Mouse (Mus musculus) kidney, embryonic 14.5 days (tissue): ENCODE results near the gene Tmem8. TPM values are rescaled to one million over a fixed set of nuclear protein-coding genes. Genes with fewer than 3 reads are reported as not detected.

Source experiments
- ATAC-seq: fragments of 200-750 bp; cut with Nextera tagmentation; 2 replicates; pipeline ENCODE4 v1.8.0; 2017; ENCODE audit warnings: moderate number of reproducible peaks, mild to moderate bottlenecking, moderate TSS enrichment, moderate library complexity; ENCODE audit not compliant: low FRiP score, low TSS enrichment
- H3K27ac ChIP-seq: fragments of 300-500 bp; sonication (generic); 2 replicates; pipeline ENCODE4 v1.5.1; 2014; ENCODE audit warnings: low read depth, mild to moderate bottlenecking, low read length, moderate library complexity, mixed read lengths
- H3K27me3 ChIP-seq: fragments of 300-500 bp; sonication (generic); 2 replicates; pipeline ENCODE4 v1.6.1; 2014; ENCODE audit warnings: mild to moderate bottlenecking, low read length; ENCODE audit not compliant: control insufficient read depth, insufficient read depth
- H3K36me3 ChIP-seq: fragments of 300-500 bp; sonication (generic); 2 replicates; pipeline ENCODE4 v1.6.1; 2014; ENCODE audit warnings: low read length, mixed read lengths; ENCODE audit not compliant: control insufficient read depth, insufficient read depth
- H3K4me1 ChIP-seq: fragments of 300-500 bp; sonication (generic); 2 replicates; pipeline ENCODE4 v1.6.1; 2014; ENCODE audit warnings: low read length, mixed read lengths; ENCODE audit not compliant: control insufficient read depth, insufficient read depth
- H3K4me2 ChIP-seq: fragments of 300-500 bp; sonication (generic); replicated peaks from 2 replicates; pipeline ENCODE4 v1.6.1; 2014; ENCODE audit warnings: low read depth, mild to moderate bottlenecking, low read length
- H3K4me3 ChIP-seq: fragments of 300-500 bp; sonication (generic); 2 replicates; pipeline ENCODE4 v1.5.1; 2014; ENCODE audit warnings: mild to moderate bottlenecking, low read length
- H3K9ac ChIP-seq: fragments of 300-500 bp; sonication (generic); 2 replicates; pipeline ENCODE4 v1.6.1; 2014; ENCODE audit warnings: low read depth, mild to moderate bottlenecking, low read length, moderate library complexity
- H3K9me3 ChIP-seq: fragments of 300-500 bp; sonication (generic); 2 replicates; pipeline ENCODE4 v1.6.1; 2016; ENCODE audit warnings: low read length; ENCODE audit not compliant: control insufficient read depth
- WGBS: fragments of 180-500 bp; shearing (Covaris S2); extraction: QIAGEN DNeasy Blood & Tissue Kit; methylation state at CpG from one replicate; pipeline ENCODE4 v1.1.7; 2014; 5-methylcytosine and 5-hydroxymethylcytosine counted together
- polyA plus RNA-seq: library from polyadenylated mRNA; unstranded; fragments of >200 nt; fragmentation: Nextera tagmentation; extraction: Ambion mirVana; gene quantifications from 2 replicates; pipeline ENCODE4 v1.2.1, GENCODE M21; 2014

Gene Tmem8
- polyA plus RNA-seq, 1 experiment from 2014 or later, result 2.5 TPM

DNA sequence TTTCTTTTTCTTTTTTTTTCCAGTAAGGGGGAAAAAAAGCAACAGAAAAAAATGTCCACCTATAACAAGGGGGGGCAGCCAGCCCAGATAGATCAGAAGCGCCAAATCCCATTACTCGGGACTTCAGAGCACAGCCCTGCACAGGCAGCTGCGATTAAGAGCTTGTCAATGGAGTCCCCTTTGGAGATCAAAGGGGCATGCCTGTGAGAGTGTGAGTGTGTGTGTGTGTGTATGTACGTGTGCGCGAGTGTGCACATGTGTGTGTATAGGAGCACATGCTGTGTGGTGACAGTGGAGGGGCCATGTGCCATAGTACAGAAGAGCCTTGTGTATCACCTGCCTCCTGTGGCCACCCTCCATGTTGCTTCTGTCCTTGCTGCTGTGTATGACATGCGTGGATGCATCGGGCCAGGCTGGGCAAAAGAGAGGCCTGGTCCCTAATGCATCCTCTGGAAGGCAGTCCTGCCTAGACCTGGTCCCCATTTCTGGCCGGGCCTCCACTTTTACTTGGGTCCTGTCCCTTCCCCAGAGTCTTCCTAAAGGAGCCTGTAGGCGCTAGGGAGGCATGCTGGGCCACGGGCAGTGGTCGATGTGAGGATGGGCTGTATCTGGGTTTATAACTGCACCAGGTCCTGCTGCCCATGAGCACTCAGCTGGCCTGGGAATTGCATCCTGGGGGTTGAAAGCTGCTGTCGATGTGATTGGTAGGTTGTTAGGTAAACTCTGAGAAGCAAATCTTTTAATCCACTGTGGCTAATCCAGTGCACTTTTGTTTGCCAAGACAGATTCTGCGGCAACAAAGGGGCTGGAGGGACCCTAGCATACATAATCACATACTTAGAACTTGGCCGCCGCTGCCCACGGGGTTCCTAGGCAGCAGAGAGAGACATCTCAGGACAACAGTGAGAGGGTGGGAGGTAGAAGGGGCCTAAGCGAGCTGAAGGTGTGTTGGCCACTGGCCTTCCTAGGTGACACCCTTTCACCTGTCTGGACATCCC, 19.1 kb downstream of the Tmem8 start:
- Histone ChIP-seq H3K9me3 (no peaks in the 10 kb centered on the region), H3K4me1 (no peaks in the 10 kb centered on the region), H3K9ac (no peak overlapping the region), H3K27me3 (no peaks in the 10 kb centered on the region), H3K27ac (no peak overlapping the region), H3K4me3 (no peak overlapping the region), H3K36me3 (peaks cover 45% of the 10 kb centered on the region), H3K4me2 (no peak overlapping the region)
- 93% methylated on average over 18 of the region's 18 CpGs for WGBS
- ATAC-seq, result no peak

DNA sequence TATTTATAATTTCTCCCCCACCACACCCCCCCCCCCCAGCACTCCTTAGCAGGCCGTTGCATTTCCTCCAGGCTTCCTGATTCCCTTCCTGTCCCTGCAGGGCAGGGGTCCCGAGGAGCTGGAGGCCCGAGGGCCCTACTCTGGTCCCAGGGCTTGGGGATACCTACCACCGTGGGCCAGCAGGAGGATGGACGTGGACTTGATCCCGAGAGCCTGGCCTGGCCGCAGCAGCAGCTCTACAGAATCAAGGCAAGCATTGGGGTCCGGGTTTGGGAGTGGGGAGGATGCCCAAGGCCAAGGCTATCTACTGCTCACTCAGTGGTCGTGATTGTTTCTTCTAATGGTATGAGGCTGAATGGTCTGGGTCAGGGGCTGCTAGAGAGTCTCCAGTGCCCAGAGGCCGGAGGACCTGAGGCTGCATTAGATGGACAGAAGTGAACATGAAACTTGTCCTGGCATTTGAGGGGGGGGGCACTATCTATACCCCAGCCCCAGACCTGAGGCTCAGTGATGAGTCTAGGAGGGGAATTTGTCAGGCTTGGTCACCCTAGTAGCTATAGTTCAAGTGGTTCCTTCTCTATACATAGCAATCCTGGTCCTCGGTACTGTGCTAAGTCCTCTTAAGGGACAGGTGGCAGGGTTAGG, 24.1 kb downstream of the Tmem8 start:
- H3K9me3 ChIP-seq, result no peaks in the 10 kb centered on the region
- H3K9ac ChIP-seq, result peak overlapping the region; percentile 47; the same call in 1 of the 2 replicates
- no peak overlapping the region for H3K27ac ChIP-seq
- no peaks in the 10 kb centered on the region for H3K36me3 ChIP-seq
- H3K27me3 ChIP-seq, result no peaks in the 10 kb centered on the region
- peaks cover 15% of the 10 kb centered on the region for H3K4me1 ChIP-seq
- H3K4me2 ChIP-seq, result no peak overlapping the region
- no peak overlapping the region for H3K4me3 ChIP-seq
- ATAC-seq, result no peak
- WGBS, result 82% methylated on average over 11 of the region's 11 CpGs

DNA sequence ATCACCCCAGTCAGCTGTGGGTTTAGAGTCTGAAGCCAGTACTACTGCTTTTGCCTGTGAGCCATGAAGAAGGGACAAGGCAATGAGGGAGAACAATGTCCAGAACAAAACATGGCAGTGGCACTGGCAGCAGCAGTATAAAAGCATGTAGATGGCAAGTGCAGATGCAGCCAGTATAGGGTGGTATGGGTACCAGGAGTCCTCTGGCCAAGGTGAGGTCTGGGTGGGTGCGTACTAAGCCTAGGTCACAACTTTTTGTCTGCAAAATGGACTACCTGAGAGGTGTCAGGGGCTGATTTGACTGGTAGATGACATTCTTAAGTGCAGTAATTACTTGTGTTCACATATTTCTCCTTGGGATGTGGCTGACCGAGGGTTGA, 24.6 kb downstream of the Tmem8 start:
- peak overlapping the region; percentile 47; the same call in 1 of the 2 replicates for H3K9ac ChIP-seq
- no peak for ATAC-seq
- H3K4me2 ChIP-seq, result peak overlapping the region; percentile 72
- no peaks in the 10 kb centered on the region for H3K27me3 ChIP-seq
- H3K27ac ChIP-seq, result peak overlapping the region; percentile 91; the same call in 1 of the 2 replicates
- peaks cover under 1% of the 10 kb centered on the region; the same call in 1 of the 2 replicates for H3K36me3 ChIP-seq
- no peaks in the 10 kb centered on the region for H3K9me3 ChIP-seq
- WGBS, result 68% methylated on average over 2 of the region's 2 CpGs
- peaks cover 15% of the 10 kb centered on the region for H3K4me1 ChIP-seq
- peak overlapping the region; percentile 90 for H3K4me3 ChIP-seq

DNA sequence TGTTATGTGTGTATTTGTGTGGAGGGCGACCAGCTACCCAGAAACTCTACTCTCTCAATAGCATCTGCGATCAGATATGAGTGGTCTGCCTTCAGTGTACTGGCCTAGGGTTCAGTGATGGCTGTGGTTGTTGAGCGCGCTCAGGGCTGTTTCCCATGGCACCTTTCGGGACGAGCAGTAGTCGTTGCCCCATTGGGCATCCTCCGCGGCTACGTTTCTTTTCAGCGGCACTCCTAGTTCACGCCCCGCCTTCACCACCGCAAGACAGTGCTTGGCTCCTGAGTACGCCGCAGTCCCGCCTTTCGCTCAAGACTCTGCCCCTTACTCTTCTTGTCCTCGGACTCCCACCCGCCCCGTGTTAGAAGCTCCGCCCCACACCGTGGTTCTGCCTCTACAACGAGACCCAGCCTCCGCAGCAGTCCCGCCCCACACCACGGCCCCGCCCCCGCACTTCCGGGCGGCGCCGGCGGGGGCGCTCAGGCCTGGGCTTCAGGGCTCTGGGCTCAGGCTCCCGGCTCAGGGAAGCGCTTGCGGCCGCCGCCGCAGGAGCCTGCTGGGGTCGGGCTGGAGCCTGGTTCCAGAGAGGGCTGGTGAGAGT, 25.2 kb downstream of the Tmem8 start, which contains the start of gene Axin1:
Gene Axin1, plus strand, starts transcription at position 450 of the 598 bp plus-strand sequence.
- H3K4me3 ChIP-seq, result peak within 1 kb of the TSS; percentile 90
- peaks cover 15% of the 10 kb centered on the region for H3K4me1 ChIP-seq
- no peaks in the 10 kb centered on the region for H3K27me3 ChIP-seq
- peak within 1 kb of the TSS; percentile 72 for H3K4me2 ChIP-seq
- peak within 1 kb of the TSS; percentile 91 for H3K27ac ChIP-seq
- peak within 1 kb of the TSS; percentile 97 for H3K9ac ChIP-seq
- WGBS, result under 1% methylated on average over 42 of the region's 42 CpGs
- ATAC-seq, result peak; percentile 98
- H3K9me3 ChIP-seq, result no peaks in the 10 kb centered on the region
- H3K36me3 ChIP-seq, result peaks cover 7% of the 10 kb centered on the region; the same call in 1 of the 2 replicates

DNA sequence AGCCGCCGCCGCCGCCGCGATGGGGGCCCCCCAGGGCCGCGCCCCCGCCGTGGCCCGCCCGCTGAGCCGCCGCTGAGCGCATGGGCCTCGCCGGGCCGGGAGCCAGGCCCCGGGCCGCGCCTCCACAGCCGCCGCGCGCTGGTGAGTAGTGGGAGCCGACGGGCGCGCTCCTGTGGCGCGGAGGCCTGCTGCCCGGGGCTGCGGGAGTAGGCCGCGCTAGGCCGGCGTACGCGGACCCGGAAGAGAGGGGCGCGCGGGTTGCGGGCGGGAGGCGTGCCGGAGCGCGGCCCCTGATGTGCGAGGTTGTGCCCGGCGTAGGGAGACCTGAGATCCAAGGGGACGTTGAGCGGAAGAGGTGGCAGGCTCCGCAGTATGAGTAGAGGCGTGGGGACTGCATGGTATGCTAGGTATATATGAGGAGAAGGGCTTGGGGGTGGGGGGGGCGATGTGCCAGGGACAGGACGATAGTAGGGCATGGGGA, 25.8 kb downstream of the Tmem8 start:
- H3K27me3 ChIP-seq, result no peaks in the 10 kb centered on the region
- peak overlapping the region; percentile 91 for H3K27ac ChIP-seq
- H3K4me1 ChIP-seq, result peaks cover 15% of the 10 kb centered on the region
- H3K9me3 ChIP-seq, result no peaks in the 10 kb centered on the region
- H3K36me3 ChIP-seq, result peaks cover 11% of the 10 kb centered on the region; the same call in 1 of the 2 replicates
- H3K4me3 ChIP-seq, result peak overlapping the region; percentile 90
- WGBS, result under 1% methylated on average over 44 of the region's 58 CpGs
- ATAC-seq, result peak; percentile 66
- peak overlapping the region; percentile 72 for H3K4me2 ChIP-seq
- H3K9ac ChIP-seq, result peak overlapping the region; percentile 97

DNA sequence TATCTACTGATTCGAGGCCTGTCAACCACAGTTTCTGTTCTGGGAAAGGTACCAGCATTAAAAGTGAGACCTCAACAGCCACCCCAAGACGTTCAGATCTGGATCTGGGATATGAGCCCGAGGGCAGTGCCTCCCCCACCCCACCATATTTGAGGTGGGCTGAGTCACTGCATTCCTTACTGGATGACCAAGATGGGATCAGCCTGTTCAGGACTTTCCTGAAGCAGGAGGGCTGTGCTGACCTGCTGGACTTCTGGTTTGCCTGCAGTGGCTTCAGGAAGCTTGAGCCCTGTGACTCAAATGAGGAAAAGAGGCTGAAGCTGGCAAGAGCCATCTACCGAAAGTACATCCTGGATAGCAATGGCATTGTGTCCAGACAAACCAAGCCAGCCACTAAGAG, 29.7 kb downstream of the Tmem8 start:
- no peak for ATAC-seq
- H3K27ac ChIP-seq, result no peak overlapping the region
- H3K9ac ChIP-seq, result no peak overlapping the region
- peaks cover 23% of the 10 kb centered on the region for H3K36me3 ChIP-seq
- no peak overlapping the region for H3K4me3 ChIP-seq
- no peaks in the 10 kb centered on the region for H3K27me3 ChIP-seq
- no peaks in the 10 kb centered on the region for H3K9me3 ChIP-seq
- no peak overlapping the region for H3K4me2 ChIP-seq
- peaks cover 12% of the 10 kb centered on the region for H3K4me1 ChIP-seq
- WGBS, result 79% methylated on average over 4 of the region's 4 CpGs

DNA sequence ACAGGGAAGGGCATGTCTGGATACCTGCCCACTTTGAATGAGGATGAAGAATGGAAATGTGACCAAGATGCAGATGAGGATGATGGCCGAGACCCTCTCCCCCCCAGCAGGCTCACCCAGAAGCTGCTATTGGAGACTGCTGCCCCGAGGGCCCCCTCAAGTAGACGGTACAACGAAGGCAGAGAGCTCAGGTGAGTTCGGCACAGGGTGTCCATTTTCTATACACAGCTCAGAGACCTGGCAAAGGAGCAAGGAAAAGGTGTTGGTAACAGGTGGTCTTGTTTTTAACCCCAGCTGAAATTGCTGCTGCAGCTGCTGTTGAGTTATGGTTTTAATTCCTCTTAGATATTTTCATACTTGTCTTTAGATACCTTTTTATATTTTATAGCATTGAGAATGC, 30.3 kb downstream of the Tmem8 start:
- ATAC-seq, result no peak
- H3K36me3 ChIP-seq, result peaks cover 27% of the 10 kb centered on the region
- H3K27me3 ChIP-seq, result no peaks in the 10 kb centered on the region
- H3K9ac ChIP-seq, result no peak overlapping the region
- H3K27ac ChIP-seq, result no peak overlapping the region
- peaks cover 9% of the 10 kb centered on the region; the same call in 1 of the 2 replicates for H3K4me1 ChIP-seq
- no peak overlapping the region for H3K4me3 ChIP-seq
- H3K9me3 ChIP-seq, result no peaks in the 10 kb centered on the region
- 94% methylated on average over 5 of the region's 5 CpGs for WGBS
- H3K4me2 ChIP-seq, result no peak overlapping the region

DNA sequence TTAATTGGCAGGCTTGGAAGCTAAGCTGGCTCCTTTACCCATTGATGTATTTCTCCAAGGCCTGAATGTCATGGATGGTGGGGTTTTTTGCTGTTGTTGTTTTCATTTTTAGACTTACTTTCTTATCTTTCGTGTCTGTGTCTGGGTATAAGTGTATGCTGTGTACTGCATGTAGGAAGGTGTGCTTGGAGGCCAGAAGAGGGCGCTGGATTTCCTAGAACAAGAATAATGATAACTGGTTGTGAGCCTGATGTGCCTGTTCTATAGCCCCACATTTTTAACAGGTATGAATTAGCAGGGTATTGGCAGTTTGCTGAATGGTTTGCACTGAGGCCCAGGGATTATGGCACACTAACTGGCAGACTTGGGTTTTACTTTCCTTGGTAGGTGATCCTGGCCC, 36.0 kb downstream of the Tmem8 start:
- Histone ChIP-seq H3K27ac (no peak overlapping the region), H3K4me1 (no peaks in the 10 kb centered on the region), H3K4me2 (no peak overlapping the region), H3K36me3 (peaks cover 42% of the 10 kb centered on the region), H3K9me3 (no peaks in the 10 kb centered on the region), H3K4me3 (no peak overlapping the region), H3K9ac (no peak overlapping the region), H3K27me3 (no peaks in the 10 kb centered on the region)
- WGBS, result 72% methylated on average over 2 of the region's 2 CpGs
- ATAC-seq, result no peak
